30 mouse cellular contexts compared by ENCODE assay signal in genomic region chr5:67898921-67899320, GRCm38 (mm10). TPM values are rescaled to one million over a fixed set of nuclear protein-coding genes. Genes with fewer than 3 reads are reported as not detected.
"Had no signal": no experiment of that assay in that cellular context is flagged by ENCODE, and none has a peak within 500 bp of the region (broad histone marks: within the 10 kb centered on the region; RNA-seq: fewer than 3 reads in every experiment).

No protein-coding gene starts in this region.

- DNase-seq: kidney, adult 18-20 months; kidney, adult 9 months; kidney, postnatal 14 days; kidney, postnatal 4 days; layer of hippocampus, adult 9-11 months; layer of hippocampus, postnatal 36 days; liver; lung, adult 18-20 months; lung, postnatal 10 days; lung, postnatal 36 days; midbrain, embryonic 14.5 days; right cerebral cortex, adult 18-20 months; spleen, adult 18-20 months; thymus, adult 18-20 months; thymus, postnatal 36 days had no signal

- H3K36me3 ChIP-seq: limb, embryonic 10.5 days; limb, embryonic 13.5 days; liver, embryonic 12.5 days; liver, embryonic 15.5 days; lung, embryonic 15.5 days; neural tube, embryonic 12.5 days; neural tube, embryonic 15.5 days; stomach, embryonic 15.5 days had no signal

- H3K4me3 ChIP-seq: left cerebral cortex, adult 2 months; limb, embryonic 10.5 days; limb, embryonic 13.5 days; liver, embryonic 12.5 days; liver, embryonic 15.5 days; lung, embryonic 15.5 days; megakaryocyte, embryonic 14.5 days; neural tube, embryonic 12.5 days; neural tube, embryonic 15.5 days; stomach, embryonic 15.5 days had no signal

- H3K9me3 ChIP-seq: limb, embryonic 10.5 days; limb, embryonic 13.5 days; liver, embryonic 12.5 days; liver, embryonic 15.5 days; lung, embryonic 15.5 days; megakaryocyte, embryonic 14.5 days; neural tube, embryonic 12.5 days; neural tube, embryonic 15.5 days; stomach, embryonic 15.5 days had no signal

- H3K27me3 ChIP-seq: limb, embryonic 13.5 days; lung, embryonic 15.5 days; megakaryocyte, embryonic 14.5 days; neural tube, embryonic 12.5 days; neural tube, embryonic 15.5 days; stomach, embryonic 15.5 days had no signal

- H3K9ac ChIP-seq: limb, embryonic 13.5 days; liver, embryonic 12.5 days; liver, embryonic 15.5 days; lung, embryonic 15.5 days; neural tube, embryonic 12.5 days; neural tube, embryonic 15.5 days; stomach, embryonic 15.5 days had no signal

- H3K27ac ChIP-seq: left cerebral cortex, adult 2 months; limb, embryonic 10.5 days; limb, embryonic 13.5 days; liver, embryonic 12.5 days; liver, embryonic 15.5 days; lung, embryonic 15.5 days; neural tube, embryonic 12.5 days; neural tube, embryonic 15.5 days; stomach, embryonic 15.5 days had no signal

- ATAC-seq: liver, embryonic 12.5 days had no signal

- H3K4me2 ChIP-seq: limb, embryonic 13.5 days; liver, embryonic 12.5 days; liver, embryonic 15.5 days; lung, embryonic 15.5 days; midbrain, embryonic 11.5 days; neural tube, embryonic 12.5 days; neural tube, embryonic 15.5 days; stomach, embryonic 15.5 days had no signal

- H3K4me1 ChIP-seq: limb, embryonic 10.5 days; limb, embryonic 13.5 days; liver, embryonic 15.5 days; lung, embryonic 15.5 days; neural tube, embryonic 12.5 days; neural tube, embryonic 15.5 days; stomach, embryonic 15.5 days had no signal

RNA-seq across cellular contexts. Expression of gene Gm5108, which starts 42.5 kb away (rescaled TPM):
- total RNA-seq: layer of hippocampus, adult 18-20 months; layer of hippocampus, postnatal 36 days; left cerebral cortex, adult 2 months; left cerebral cortex, postnatal 14 days had no signal
- polyA plus RNA-seq: kidney, embryonic 16.5 days; limb, embryonic 10.5 days; limb, embryonic 13.5 days; liver, embryonic 12.5 days; liver, embryonic 15.5 days; lung, embryonic 15.5 days; midbrain, embryonic 11.5 days; midbrain, embryonic 14.5 days; neural tube, embryonic 12.5 days; neural tube, embryonic 15.5 days; stomach, embryonic 15.5 days; urinary bladder, adult 2 months had no signal

RNA-seq across cellular contexts. Expression of gene Gm21905, which starts 47.3 kb away (rescaled TPM):
- total RNA-seq: layer of hippocampus, adult 18-20 months; layer of hippocampus, postnatal 36 days; left cerebral cortex, adult 2 months; left cerebral cortex, postnatal 14 days had no signal
- polyA plus RNA-seq: kidney, embryonic 16.5 days; limb, embryonic 10.5 days; limb, embryonic 13.5 days; liver, embryonic 12.5 days; liver, embryonic 15.5 days; lung, embryonic 15.5 days; midbrain, embryonic 11.5 days; midbrain, embryonic 14.5 days; neural tube, embryonic 12.5 days; neural tube, embryonic 15.5 days; stomach, embryonic 15.5 days; urinary bladder, adult 2 months had no signal
